Comparison of ENCODE assay signal across 8 mouse cellular contexts in the genomic region with DNA sequence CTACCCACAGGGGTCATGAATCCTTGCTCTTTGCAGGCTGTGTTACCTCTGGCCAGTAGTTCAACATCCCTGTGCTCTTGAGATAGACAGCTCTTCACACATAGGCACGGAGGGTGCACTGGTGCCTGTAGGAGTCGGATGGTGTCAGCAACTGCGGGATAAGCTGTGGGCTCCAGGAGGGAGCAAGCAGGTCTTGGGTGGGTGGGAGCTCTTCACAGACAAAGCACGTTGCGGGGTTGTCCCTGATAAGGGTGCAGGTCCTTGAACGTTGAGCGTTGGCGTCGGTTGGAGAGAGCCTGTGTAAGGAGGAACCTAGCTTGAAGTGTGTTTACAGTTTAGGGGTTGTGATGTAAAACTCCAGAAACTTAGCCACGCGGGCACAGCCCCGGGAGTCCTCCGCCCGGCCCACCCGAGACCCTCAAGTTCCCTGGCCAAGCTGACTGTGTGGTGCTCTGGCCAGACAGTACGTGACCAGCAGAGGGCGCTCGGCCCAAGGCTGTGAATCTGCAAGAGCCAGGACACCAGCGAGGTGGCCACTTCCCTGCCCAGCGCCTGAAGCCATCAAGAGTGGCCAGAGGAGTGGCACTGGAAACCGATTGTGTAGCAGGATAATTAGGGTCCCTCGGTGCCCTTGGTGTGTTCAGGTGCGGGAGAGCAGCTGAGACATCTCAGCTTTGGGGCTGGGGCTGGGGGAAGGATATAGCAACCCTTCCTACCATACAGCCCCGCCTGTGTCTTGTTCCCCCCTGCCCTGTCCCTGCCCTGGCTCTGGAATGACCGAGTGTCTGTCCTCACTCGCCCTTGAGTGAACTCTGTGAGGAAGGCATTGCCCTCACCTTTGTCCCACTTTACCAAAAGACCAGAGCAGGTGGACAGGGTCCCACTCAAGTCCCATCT. TPM values are rescaled to one million over a fixed set of nuclear protein-coding genes. Genes with fewer than 3 reads are reported as not detected.
DNase-seq lines count a peak whose midpoint lies in the region; ATAC-seq and TF ChIP-seq lines count a peak whose summit lies in the region.

No protein-coding gene starts in this region.

- H3K9me3 ChIP-seq in hindbrain, embryonic 11.5 days (ENCODE audit: control insufficient read depth, low read length), result no peaks in the 10 kb centered on the region
- no peaks in the 10 kb centered on the region for H3K9me3 ChIP-seq in lung, postnatal 0 days (ENCODE audit: low read length)

- no peak overlapping the region for H3K27ac ChIP-seq in hindbrain, embryonic 11.5 days (ENCODE audit: low read depth, low read length)
- H3K27ac ChIP-seq in lung, postnatal 0 days (ENCODE audit: low read length), result no peak overlapping the region

- ATAC-seq in hindbrain, embryonic 11.5 days (ENCODE audit: low FRiP score), result peak; percentile 74
- peak; percentile 64 for ATAC-seq in lung, postnatal 0 days

- H3K4me2 ChIP-seq in hindbrain, embryonic 11.5 days (replicated peaks; ENCODE audit: low read depth, low read length), result no peak overlapping the region
- no peak overlapping the region for H3K4me2 ChIP-seq in lung, postnatal 0 days (replicated peaks; ENCODE audit: low read depth, low read length)

- peak; percentile 72 for DNase-seq in Muller cell, postnatal 12 days (ENCODE audit: inconsistent ontology term)
- DNase-seq in cerebellum, adult 9-11 months, result peak; percentile 52
- DNase-seq in frontal cortex, postnatal 14 days (ENCODE audit: low spot score in 2 of 2), result peak; percentile 63 to 83
- DNase-seq in hindbrain, embryonic 11.5 days (ENCODE audit: low spot score), result peak; percentile 94
- DNase-seq in layer of hippocampus, postnatal 10 days (ENCODE audit: low spot score in 2 of 2), result peak; percentile 90 to 94
- peak; percentile 83 for DNase-seq in lung, postnatal 0 days (ENCODE audit: low spot score)
- peak; percentile 84 for DNase-seq in ovary, postnatal 14 days (ENCODE audit: low spot score)
- DNase-seq in thymus, postnatal 10 days (ENCODE audit: low spot score in 2 of 2), result peak; percentile 42 to 87

- peak; percentile 99 for TF ChIP-seq CTCF in lung, postnatal 0 days (IDR thresholded peaks at IDR 0.05)

- TF ChIP-seq EP300 in lung, postnatal 0 days (IDR thresholded peaks at IDR 0.05), result no peak

- H3K4me1 ChIP-seq in hindbrain, embryonic 11.5 days (replicated peaks; ENCODE audit: control insufficient read depth, insufficient read depth, low read length), result no peaks in the 10 kb centered on the region
- H3K4me1 ChIP-seq in lung, postnatal 0 days (ENCODE audit: insufficient read depth, low read depth, low read length), result no peaks in the 10 kb centered on the region

- no peak overlapping the region for H3K9ac ChIP-seq in hindbrain, embryonic 11.5 days (ENCODE audit: low read depth, low read length)
- H3K9ac ChIP-seq in lung, postnatal 0 days (replicated peaks; ENCODE audit: low read depth), result no peak overlapping the region

- H3K36me3 ChIP-seq in hindbrain, embryonic 11.5 days (ENCODE audit: control insufficient read depth, insufficient read depth, low read length), result no peaks in the 10 kb centered on the region
- H3K36me3 ChIP-seq in lung, postnatal 0 days (ENCODE audit: insufficient read depth, low read length), result no peaks in the 10 kb centered on the region

- no peak overlapping the region for H3K4me3 ChIP-seq in hindbrain, embryonic 11.5 days (ENCODE audit: low read depth, low read length)
- no peak overlapping the region for H3K4me3 ChIP-seq in lung, postnatal 0 days (ENCODE audit: low read depth, low read length)

- no peaks in the 10 kb centered on the region for H3K27me3 ChIP-seq in hindbrain, embryonic 11.5 days (ENCODE audit: control insufficient read depth, insufficient read depth, low read length)
- H3K27me3 ChIP-seq in lung, postnatal 0 days (replicated peaks; ENCODE audit: insufficient read depth, low read length), result no peaks in the 10 kb centered on the region

- WGBS in hindbrain, embryonic 11.5 days, result 35% methylated on average over 26 of the region's 26 CpGs
- 23% methylated on average over 26 of the region's 26 CpGs for WGBS in lung, postnatal 0 days

RNA-seq across cellular contexts. Expression of gene Zbp1, which starts 32.4 kb away (rescaled TPM):
- polyA plus RNA-seq in hindbrain, embryonic 11.5 days (2014; fragmentation: Nextera tagmentation; extraction: Ambion mirVana), result 0.33 TPM in 1 of 2 replicates, not detected in the other
- total RNA-seq in layer of hippocampus, postnatal 10 days (2021), result not detected
- polyA plus RNA-seq in lung, postnatal 0 days (2015; fragmentation: Nextera tagmentation; extraction: Ambion mirVana), result 1.1 and 2.5 TPM in 2 replicates

RNA-seq across cellular contexts. Expression of gene Pck1, which starts 33.4 kb away (rescaled TPM):
- not detected in 2 replicates for polyA plus RNA-seq in hindbrain, embryonic 11.5 days (2014; fragmentation: Nextera tagmentation; extraction: Ambion mirVana)
- total RNA-seq in layer of hippocampus, postnatal 10 days (2021), result not detected
- 0.08 and 0.10 TPM in 2 replicates for polyA plus RNA-seq in lung, postnatal 0 days (2015; fragmentation: Nextera tagmentation; extraction: Ambion mirVana)
